Mouse (Mus musculus): Measurements from ENCODE around the gene Grap.
A peak's percentile ranks its signal among the peaks of the same experiment; 100 is the strongest.

Grap gene

DNA sequence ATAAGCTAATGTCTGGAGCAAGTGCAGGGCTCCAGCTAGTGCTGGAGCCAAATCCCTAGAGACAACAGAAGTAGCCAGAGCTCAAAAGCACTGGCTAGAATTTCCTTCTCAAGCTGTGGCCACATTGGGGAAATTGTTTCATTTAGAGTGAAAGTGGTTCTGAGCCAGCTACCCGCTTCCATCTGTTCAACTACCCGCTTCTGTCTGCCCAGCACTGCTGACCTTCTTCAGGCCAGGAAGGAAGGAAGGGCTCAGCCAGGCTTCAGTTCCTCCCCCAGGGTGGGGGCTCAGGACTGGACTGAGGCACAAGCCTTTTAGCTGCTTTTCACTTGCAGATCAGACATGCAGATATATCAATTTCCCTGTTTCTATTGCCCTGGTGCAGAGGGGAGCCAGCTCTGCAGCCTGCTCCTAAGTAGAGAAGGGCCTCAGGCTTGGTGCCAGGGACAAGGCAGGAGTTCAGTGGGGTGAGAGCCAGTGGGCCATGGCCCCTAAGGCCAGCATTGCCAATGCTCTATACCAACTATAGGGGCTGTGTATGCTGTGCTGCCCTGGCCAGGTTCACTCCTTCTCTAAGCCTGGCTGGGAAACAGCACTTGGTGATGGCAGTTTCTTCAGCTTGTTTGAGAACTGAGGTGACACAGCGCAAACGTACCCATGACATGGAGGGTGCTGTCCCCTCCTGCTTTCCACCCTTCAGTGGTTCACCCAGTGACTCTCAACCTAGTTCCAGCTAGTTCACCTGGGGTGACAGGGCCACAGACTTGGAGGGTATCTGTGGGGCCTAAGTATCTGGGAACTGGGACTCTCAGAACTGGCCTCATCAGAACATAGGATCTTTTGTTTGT, 6.2 kb downstream of the Grap start:
- peak; percentile 38 for DNase-seq

DNA sequence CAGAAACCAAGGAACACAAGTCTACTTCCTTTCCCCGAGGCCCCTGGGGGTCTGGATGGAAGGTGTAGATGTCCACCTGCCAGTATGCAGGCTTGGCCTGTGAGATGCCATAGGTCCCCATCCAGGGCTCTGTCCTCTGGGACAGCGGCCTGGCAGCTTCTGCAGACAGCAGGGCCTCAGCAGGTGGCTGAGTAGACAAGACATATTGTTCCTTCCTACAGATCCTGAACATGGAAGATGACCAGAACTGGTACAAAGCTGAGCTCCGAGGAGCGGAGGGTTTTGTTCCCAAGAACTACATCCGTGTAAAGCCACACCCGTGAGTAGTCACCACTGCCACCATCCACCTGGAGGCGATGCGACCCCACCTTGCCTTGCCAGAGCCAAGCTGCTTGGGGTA, 6.9 kb downstream of the Grap start:
- DNase-seq = no peak

DNA sequence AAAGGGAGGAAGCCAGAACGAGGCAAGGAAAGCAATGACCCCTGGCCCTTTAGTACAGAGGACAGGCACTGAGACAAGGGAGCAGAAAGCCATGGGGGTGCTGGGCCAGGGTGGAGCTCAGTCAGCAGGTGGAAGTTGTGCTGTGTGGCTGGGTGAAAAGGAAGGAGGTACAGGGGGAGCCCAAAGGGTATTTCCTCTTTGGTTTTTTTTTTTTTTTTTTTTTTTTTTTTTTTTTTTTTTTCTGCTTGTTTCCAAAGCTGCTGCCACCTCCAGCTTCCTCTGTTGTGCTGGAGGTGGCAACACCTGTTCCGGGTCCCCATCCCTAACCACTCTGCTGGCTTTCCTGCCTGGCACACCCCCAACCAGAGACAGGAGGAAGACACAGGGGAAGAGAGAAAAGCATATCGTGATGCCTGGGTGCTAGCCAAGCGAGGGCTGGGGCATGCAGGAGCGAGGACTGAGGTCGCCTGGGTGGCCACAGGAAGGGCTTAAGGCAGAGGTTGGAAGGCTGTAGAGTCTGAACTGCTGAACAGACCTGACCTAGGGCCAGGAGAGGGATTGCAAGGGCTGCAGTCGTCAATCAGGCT, 7.8 kb downstream of the Grap start:
- DNase-seq = no peak

DNA sequence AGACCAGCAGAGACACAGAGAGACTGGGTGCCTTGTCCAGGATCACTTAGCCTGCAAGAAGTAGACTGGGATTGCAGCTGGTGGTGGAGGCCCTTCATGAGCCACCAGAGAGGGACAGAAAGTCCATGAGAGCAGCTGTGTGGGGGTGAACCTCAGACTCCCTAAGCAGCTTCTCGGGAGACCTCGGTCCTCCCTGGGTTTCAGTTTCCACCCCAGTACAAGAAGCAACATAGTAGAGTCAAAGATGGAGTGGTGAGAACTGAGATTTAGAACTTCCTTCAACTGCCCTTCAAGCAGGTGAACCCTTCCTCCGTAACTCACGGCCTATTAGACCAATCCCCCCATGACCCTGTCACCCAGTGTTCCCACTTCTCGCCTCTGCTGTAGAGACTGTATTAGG, 9.1 kb downstream of the Grap start:
- DNase-seq = no peak

DNA sequence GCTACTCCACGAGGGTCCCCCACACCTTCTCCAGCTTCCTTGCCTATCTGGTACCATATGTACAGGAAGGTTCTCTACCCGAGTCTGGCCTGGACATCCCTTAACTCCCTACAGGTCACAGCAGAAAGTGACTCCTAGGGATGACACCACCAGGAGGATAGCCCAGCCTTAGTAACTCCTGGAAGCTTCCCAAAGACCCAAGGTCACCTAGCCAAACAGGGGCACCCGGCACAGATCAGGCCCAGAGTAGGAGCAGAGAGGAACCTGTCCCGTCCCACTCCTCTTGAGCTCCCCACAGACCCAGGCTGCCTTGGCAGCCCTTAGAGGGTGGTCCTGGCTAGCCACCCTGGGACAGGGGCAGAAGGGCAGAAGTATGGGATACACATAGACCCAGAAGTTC, 12.3 kb downstream of the Grap start:
- DNase-seq = no peak

DNA sequence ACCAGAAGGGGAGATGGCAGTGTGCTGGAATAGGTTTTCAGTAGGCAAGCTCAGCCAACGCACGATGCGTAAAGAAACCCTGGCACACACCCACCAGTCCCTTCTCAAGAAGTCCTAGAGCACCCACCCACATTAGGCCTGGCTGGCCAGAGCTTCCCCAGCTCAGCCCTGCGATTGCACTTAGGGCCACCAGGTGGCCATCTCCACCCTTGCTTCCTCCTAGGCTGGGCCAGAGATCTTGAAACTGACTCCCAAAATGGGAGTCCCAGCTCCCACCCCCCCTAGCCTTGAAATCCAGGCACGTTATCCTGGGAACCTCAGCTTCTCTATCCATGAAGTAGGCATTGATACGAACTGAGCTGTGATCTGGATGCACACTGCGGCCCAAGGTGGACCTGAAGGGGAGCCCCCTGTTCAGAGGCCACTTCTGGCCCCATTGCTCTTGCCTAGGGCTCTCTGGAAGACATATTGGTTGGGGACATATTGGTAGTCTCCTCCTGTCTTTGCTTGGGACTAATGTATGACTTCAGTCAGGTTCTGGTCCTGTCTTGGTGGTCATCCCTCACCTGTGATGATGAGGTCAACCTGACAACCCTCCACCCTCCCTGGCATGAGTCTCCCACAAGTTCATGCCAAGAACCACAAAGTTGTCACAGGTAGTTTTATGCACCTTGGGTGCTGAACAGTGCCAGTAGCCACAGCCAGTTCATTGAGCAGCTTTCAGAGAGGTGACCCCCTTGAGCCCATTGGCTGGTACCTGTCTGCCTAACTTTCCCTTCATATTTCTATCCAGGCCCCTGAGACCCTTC, 13.1 kb downstream of the Grap start:
- no peak for DNase-seq

DNA sequence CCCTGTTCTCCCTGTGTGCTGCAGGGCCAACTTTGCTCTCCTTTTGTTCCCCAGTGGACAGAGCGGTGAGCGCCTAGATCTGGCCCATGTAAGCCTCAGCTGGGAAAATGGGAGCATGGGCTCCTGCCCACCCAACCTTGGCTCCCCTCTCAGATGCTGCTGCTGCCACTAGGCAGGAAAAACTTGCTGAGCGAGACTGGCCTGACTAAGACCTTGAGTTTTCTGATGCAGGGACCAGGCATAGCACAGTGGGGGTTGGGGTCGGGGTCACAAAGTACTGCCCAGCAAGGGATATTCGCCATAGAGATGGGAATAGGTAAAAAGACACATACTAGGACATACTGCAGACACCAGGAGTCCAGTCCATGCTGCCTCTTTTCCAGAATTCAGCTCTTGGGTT, 14.2 kb downstream of the Grap start:
- DNase-seq = no peak

DNA sequence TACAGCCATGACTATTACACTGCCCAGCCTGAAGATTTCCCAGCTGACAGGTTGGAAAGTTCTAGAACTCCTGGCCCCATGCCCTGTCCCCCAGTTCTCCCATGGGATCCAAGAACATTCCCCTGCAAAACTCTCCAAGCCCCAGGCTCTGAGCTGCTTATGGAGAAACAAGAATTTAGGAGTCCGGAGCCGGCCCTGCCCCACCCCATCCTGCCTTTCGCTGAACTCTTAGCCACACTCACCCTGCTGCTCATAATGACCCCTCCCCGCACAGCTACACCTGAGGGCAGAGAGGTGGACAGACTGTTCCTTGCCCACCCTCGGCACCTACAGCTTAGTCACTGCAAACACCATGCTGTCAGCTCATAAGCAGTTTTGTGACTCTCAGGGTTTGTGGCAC, 14.7 kb downstream of the Grap start:
- DNase-seq = no peak

DNA sequence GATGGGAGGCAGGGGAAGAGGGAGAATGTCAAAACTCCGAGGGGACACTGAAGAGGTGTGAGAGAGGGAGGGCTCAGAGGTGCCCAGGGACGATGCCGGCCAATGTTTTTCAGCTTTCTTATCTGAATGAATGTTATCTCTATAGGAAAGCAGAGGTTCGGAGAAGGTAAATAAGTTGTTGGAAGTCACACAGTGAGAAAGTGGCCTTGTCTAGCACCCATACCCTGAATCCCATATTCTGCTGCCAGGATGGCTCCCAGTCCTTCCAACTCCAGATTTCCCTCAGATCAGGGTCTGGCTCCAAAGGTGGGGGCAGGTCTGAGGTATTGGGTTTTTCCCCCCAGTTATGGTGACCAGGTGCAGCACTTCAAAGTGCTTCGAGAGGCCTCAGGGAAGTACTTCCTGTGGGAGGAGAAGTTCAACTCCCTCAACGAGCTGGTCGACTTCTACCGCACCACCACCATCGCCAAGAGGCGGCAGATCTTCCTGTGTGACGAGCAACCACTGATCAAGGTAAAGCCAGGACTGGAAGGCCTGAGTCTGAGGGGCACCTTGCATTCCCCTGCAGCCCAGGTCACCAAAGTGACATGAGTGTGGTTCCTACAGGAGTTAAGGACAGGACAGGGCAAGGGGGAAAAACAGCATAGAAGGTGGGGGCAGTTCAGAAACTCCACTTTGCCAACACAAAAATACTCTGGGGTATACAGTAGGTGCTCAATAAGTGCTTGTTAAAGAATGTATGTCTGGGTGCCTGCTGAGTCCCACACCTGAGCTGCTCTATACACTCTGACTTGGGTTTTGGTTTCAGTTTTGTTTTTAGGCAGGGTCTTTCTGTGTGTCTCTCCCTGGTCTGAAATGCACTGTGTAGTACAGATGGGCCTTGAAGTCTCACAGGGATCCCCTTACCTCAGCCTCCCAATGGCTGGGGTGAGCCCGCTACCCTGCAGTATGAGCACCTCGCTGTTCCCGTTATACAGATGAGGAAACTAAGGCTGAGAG, 16.7 kb downstream of the Grap start:
- DNase-seq = no peak

DNA sequence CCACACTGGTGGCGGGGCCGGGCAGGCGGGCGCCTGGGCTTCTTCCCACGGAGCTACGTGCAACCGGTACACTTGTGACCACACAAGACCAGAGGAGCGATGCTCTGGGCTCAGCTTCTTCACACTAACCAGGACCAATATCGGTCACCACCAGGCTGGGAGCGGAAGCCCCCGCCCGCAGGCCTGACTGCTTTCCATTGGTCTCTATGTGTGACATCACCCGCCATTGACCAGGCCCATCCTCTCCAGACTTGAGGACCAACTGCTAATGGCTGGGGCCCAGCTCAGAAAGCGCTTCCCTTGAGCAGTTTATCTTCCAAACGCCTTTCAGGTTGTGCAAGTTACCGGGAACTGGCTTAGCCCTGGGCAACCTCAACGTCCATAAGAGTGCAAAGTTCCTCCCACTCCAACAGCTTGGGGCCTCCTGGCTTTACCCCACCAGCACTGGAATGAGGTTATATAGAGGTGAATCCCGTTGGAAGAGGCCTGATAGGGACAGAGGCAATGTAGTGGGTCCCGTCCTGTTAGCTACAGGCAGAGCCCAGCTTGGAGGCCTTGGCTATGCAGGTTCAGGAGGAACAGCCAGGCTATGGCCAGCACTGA, 18.8 kb downstream of the Grap start:
- no peak for DNase-seq

DNA sequence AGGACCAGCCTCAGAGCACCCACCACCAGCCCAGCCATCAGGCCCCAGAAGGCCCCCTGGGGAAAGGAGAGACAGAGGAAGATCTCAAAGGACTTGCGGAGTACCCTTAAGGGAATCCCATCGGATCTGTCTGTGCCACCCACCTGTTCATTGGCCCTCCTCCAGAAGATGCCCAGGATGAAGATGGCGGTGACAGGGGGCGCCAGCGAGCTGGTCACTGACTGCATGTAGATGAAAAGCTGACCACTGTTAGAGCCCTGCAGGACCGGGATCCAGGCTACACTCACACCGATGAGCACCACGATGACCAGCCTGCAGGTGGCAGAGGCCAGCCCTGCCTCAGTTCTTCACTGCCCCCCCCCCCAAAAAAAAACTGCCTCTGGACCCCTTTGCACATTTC, 20.6 kb downstream of the Grap start:
- DNase-seq = no peak

DNA sequence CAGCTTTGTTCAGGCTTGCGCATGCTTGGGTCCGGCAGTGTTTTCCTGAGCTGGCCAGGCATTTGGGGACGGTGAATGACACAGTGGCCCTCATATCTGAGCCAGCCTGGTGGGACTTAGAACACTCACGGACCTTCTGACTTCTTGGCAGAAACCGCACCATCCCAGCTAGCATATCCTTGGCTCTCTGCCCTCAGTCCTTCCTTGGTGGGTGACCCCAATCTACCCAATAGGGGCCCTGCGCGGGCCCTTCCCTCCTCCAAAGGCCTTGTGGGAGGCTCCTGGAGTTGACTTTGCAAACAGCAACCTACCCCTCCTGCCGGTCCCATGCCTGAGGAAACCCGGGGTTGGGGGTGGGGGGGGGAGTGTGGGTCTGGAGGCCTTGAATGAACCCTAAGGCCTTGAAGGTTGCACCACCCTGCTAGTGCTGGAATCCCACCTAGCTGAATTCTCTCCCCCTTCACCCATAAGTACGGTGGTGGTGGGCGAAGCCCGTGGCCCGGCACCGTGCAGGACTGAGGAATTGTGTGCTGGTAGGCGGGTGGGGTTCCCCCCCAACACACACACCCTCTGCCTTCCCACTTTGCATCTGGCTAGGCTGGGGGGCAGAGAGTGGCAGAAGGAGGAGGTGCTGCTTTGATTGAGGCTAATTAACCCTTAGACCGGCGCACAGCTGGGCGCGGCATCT, 21.2 kb downstream of the Grap start:
- no peak for DNase-seq

DNA sequence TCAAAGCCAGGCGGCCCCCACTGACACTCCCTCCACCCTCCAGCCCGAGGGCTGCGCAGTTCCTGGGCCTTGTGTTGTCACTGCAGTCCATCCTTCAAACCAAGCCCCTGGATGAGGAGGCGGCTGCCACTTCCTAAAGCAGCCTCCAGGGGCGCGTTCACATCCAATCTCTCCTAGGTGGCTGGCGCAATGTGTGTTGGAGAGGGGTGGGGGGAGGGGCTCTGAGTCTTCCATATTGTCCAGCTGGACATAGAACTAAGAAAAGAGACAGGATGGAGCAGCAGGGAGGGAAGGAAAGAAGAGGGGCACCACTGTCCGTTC, 21.7 kb downstream of the Grap start:
- no peak for DNase-seq

DNA sequence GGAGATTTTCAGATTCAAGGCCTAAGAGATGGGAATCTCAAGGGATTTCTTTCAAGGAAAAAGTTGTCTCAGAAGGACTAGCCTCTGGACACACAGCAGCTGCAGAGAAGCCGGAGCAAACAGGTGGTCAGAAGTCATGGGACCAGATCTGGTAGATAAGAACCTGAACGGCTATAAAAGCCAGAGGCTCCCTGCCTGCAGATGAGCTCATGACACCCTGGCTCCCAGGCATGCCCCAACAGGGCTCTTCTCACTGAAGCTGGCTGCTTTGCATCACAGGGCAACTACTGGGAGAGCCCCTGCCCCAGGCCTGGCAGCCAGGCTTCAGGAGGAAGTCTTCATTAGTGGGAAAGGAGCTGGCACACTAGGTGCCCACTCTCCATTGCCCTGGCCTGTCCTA, 22.3 kb downstream of the Grap start:
- no peak for DNase-seq

DNA sequence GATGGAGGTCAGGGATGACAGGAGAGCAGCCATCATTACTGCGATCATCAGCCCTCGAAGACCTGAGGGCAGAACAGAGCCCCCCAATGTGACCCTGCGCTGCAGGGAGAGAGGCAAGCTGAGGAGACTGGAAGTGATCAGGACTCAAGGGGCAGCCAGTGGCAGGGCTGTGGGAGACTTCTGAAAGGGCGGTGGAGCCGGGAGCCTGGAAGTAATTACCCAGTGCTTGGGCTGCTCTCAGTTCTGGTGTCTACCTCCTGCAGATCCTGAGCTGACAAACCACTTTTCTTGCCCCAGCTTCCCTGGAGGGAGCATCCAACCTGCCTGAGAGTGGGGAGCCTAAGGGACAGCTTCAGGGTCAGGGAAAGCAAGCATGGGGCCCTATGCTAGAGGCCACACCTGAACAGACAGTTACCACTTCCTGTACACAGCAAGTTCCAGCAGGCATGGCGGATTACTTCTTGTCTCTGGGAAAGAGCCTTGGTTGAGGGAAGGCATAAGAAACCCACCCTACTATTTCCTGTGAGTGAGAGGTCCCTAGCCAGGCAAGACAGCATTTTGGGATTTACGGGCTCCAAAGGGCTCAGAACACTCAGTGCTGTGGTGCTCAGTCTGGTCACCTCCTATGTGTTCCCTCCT, 23.3 kb downstream of the Grap start:
- no peak for DNase-seq

DNA sequence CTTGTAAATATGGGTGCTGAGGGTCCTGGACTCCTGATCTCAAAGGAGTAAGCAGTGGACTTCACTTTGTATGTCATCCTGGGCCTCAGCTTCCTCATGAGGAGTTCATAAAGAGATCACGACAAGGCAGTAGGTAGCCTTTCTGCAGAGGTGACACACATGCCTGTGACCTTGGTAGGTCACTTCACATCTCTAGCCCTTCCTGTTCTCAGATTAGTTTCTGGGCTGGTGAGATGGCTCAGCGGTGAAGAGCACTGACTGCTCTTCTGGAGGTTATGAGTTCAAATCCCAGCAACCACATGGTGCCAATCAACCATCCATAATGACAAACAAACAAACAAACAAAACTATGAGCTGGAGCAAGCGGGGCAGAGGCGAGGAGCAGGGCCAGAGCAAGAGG, 24.6 kb downstream of the Grap start:
- DNase-seq = no peak

DNA sequence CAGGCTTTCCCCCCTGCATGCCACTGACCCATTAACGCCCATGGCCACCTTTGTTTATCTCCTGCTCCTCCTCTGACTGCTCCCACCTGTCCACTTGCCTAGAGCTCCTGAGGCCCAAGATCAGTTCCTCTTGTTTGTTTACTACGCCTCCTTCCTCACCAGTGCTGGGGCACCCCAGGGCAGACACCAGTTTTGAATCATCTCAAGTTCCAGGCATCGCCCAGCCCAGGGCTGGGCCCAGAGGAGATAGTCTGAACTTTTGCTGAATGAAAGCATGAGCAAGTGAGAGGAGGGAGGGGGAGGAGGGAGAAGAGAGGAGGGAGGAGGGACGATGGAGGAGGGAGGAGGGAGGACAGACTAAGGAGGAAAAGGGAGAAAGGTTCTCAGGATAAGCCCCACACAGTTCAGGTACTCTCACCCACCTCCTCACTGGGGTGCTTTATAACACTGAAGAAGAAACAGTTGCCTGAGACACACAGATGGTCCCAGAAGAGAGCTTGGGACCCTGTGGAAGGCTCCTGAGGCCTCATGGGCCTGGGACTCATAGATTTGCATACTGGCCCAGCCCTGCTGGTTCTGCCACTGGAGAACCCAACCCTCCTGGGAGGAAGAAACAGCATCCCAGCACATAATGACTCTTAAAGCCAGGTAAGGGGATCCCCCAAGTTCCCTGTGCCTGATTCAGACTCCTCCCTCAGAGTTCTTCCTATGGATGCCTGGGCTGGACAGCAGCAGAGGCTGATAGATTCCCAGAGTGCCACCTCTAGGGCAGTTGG, 26.2 kb downstream of the Grap start:
- no peak for DNase-seq

DNA sequence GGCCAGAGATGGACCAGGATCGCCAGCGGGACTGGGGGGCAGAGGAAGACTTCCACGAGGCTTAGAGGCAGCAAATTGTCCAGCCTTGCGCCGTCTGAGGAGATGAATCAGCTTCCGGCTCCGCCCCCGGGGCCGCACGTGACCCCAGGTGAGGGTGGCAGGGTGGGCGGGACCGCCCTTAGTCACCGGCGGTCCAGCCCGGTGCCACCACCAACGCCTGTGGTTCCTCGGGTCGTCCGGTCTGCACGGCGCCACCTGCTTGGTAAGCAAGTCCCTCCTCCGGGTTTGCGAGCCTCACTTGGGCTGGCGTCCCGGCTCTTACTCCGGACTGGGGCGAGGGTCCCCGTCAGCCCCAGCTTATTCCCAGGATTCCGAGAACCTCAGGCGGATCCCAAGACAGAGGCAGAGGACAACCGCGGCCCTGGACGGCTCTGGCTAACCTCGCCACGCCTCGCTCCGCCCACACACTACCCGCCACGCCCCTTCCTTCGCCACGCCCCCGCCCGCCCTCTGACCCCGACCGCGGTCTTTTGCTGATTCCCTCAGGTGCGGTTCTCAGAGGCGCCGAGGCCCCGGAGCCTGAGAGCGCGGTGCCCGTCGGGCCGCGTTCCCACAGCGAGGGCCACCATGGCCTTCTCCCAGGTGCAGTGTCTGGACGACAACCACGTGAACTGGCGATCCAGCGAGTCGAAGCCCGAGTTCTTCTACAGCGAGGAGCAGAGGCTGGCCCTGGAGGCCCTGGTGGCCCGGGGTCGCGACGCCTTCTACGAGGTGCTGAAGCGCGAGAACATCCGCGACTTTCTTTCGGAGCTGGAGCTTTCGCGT, 31.1 kb downstream of the Grap start, which contains the start of gene Fam83g:
Gene Fam83g, plus strand, starts transcription at position 185 of the 825 bp plus-strand sequence.
- no peak for DNase-seq

DNA sequence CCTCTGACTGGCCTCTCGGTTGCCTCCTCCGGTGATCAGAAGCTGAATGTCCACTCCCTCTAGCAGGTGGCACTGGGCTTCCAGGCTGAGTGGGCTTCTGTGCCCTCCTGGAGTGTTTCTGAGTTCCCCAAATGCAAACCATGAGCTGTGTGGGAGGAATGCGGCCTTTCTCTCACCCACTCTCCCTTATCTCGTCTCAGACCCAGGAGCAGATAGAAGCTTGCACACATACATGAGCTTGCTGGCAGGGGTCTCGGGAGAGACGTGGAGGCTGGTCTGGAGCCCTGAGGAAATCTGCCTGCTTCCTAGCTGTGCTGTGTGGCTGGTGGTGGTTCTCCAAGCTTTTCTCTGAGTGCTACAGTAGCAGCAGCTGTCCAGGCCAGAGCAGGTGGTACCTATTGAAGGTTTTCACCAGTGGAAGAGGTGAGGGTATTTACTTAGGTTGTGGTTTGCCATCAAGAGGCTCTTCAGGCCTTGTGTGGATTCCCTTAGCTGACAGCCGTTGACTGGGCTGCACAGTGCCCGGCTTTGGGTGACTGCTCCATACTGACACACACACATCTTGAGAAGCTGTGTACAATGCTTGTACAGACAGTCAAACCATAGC, 32.2 kb downstream of the Grap start:
- DNase-seq = no peak
